Mouse (Mus musculus) liver, embryonic 13.5 days (tissue): Measurements from ENCODE around the gene Dyrk1a. TPM values are rescaled to one million over a fixed set of nuclear protein-coding genes. Genes with fewer than 3 reads are reported as not detected.

Source experiments
- ATAC-seq: fragments of 200-750 bp; cut with Nextera tagmentation; 2 replicates; pipeline ENCODE4 v1.8.0; 2017; ENCODE audit warnings: low read depth, mild to moderate bottlenecking, moderate number of reproducible peaks, moderate library complexity
- DNase-seq: peaks from one replicate; pipeline ENCODE4 v3.0.0; 2022
- H3K27ac ChIP-seq: fragments of 300-500 bp; sonication (generic); 2 replicates; pipeline ENCODE4 v1.5.1; 2015; ENCODE audit warnings: moderate library complexity, mild to moderate bottlenecking, inconsistent platforms
- H3K27me3 ChIP-seq: fragments of 300-500 bp; sonication (generic); 2 replicates; pipeline ENCODE4 v1.6.1; 2015; ENCODE audit warnings: mild to moderate bottlenecking, inconsistent platforms
- H3K36me3 ChIP-seq: fragments of 300-500 bp; sonication (generic); 2 replicates; pipeline ENCODE4 v1.6.1; 2015; ENCODE audit warnings: mild to moderate bottlenecking, inconsistent platforms
- H3K4me1 ChIP-seq: fragments of 300-500 bp; sonication (generic); replicated peaks from 2 replicates; pipeline ENCODE4 v1.6.1; 2015; ENCODE audit warnings: inconsistent platforms
- H3K4me2 ChIP-seq: fragments of 300-500 bp; sonication (generic); 2 replicates; pipeline ENCODE4 v1.6.1; 2015; ENCODE audit warnings: inconsistent platforms, mild to moderate bottlenecking, moderate library complexity
- H3K4me3 ChIP-seq: fragments of 300-500 bp; sonication (generic); replicated peaks from 2 replicates; pipeline ENCODE4 v1.5.1; 2015; ENCODE audit warnings: mild to moderate bottlenecking, inconsistent platforms
- H3K9ac ChIP-seq: fragments of 300-500 bp; sonication (generic); 2 replicates; pipeline ENCODE4 v1.6.1; 2015; ENCODE audit warnings: mild to moderate bottlenecking, inconsistent platforms
- H3K9me3 ChIP-seq: fragments of 300-500 bp; sonication (generic); replicated peaks from 2 replicates; pipeline ENCODE4 v1.6.1; 2016; ENCODE audit warnings: inconsistent platforms
- WGBS: fragments of 180-500 bp; shearing (Covaris S2); methylation state at CpG from one replicate; pipeline ENCODE4 v1.1.7; 2015; ENCODE audit not compliant: insufficient replicate concordance; 5-methylcytosine and 5-hydroxymethylcytosine counted together
- polyA plus RNA-seq: library from polyadenylated mRNA; unstranded; fragments of >200 nt; fragmentation: Nextera tagmentation; extraction: Ambion mirVana; gene quantifications from 2 replicates; pipeline ENCODE4 v1.2.1, GENCODE M21; 2015

The Dyrk1a gene
- polyA plus RNA-seq, 1 experiment from 2014 or later = 5.3 TPM

GRCm38 (mm10) chr16:94743853-94744501 lies 174.2 kb downstream of the Dyrk1a start:
- no peaks in the 10 kb centered on the region for H3K9me3 ChIP-seq
- H3K36me3 ChIP-seq = no peaks in the 10 kb centered on the region
- peak overlapping the region; percentile 44 for H3K4me2 ChIP-seq
- no peaks in the 10 kb centered on the region for H3K27me3 ChIP-seq
- peak; percentile 15 for DNase-seq
- 4% methylated on average over 11 of the region's 11 CpGs for WGBS
- peak; percentile 31; the same call in 1 of the 2 replicates for ATAC-seq
- peak overlapping the region; percentile 26; the same call in 1 of the 2 replicates for H3K4me3 ChIP-seq
- H3K27ac ChIP-seq = no peak overlapping the region
- H3K9ac ChIP-seq = no peak overlapping the region; the same call in 1 of the 2 replicates
- H3K4me1 ChIP-seq = no peaks in the 10 kb centered on the region

GRCm38 (mm10) chr16:94745016-94745415 lies 175.2 kb downstream of the Dyrk1a start:
- no peak for DNase-seq
- Histone ChIP-seq H3K4me1 (no peaks in the 10 kb centered on the region), H3K27me3 (no peaks in the 10 kb centered on the region), H3K36me3 (no peaks in the 10 kb centered on the region), H3K4me3 (no peak overlapping the region), H3K9ac (no peak overlapping the region), H3K9me3 (no peaks in the 10 kb centered on the region), H3K4me2 (no peak overlapping the region), H3K27ac (no peak overlapping the region)
- WGBS = 78% methylated on average over 9 of the region's 9 CpGs
- no peak for ATAC-seq

Other genes starting within 250 kb of the Dyrk1a start
- 1.5 and 1.7 TPM in 2 replicates for gene Ripply3, start 241.6 kb upstream of the Dyrk1a start, polyA plus RNA-seq
- gene Ttc3, start 199.4 kb upstream of the Dyrk1a start, polyA plus RNA-seq = 29.6 and 31.9 TPM in 2 replicates
- gene Pigp, start 198.2 kb upstream of the Dyrk1a start, polyA plus RNA-seq = 55.5 and 58.3 TPM in 2 replicates
- gene Vps26c, start 43.2 kb upstream of the Dyrk1a start, polyA plus RNA-seq = 22.2 and 24.2 TPM in 2 replicates